8 mouse cellular contexts compared by ENCODE assay signal in the genomic region with DNA sequence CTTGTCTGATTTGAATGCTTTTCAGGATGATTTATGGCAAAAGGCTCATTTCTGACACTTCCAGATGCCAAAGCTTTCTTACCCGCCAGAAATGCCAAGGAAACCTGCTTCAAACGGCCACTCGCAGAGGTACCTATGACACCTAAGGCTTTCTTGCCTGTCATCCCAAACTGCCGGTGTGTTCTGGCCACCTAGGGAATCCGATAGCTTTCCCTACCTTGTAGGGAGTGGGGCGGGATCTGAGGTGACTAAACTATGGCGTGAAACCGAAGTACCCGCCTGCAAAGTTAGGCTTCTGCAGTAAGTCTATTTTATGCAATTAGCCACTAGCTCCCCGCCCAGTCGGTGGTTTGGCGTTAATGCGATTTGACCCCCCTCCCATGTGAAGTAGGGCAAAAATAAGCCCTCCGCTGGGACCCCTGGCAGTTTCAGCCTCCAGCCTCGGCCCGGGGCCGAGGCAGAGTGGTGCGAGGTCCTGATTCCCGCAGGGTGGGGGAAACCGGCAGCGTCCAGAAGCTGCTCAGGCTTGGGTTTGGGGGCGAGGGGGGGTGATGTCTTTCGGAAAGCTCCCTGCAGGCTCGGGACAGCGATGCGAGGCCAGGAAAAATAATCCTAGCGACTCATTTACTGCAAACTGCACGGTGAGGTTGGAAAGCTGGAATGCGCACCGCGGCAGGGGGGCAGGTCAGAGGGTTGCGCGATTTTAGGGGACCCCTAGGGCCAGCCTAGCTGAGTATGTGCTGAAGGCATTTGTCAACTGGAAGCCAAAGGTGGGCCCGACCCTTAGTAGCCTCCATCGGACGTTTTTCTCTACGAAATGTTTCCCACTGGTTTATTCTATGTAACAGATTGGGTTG. TPM values are rescaled to one million over a fixed set of nuclear protein-coding genes. Genes with fewer than 3 reads are reported as not detected.
DNase-seq lines count a peak whose midpoint lies in the region; ATAC-seq and TF ChIP-seq lines count a peak whose summit lies in the region.

No protein-coding gene starts in this region.

- H3K4me2 ChIP-seq in kidney, embryonic 16.5 days (replicated peaks; ENCODE audit: low read depth, low read length) = peak overlapping the region; percentile 42
- peak overlapping the region; percentile 74 for H3K4me2 ChIP-seq in embryonic facial prominence, embryonic 12.5 days (replicated peaks)
- peak overlapping the region; percentile 37; the same call in 1 of the 2 replicates for H3K4me2 ChIP-seq in intestine, postnatal 0 days (replicated peaks; ENCODE audit: low read depth)
- peak overlapping the region; percentile 37 for H3K4me2 ChIP-seq in stomach, embryonic 14.5 days (replicated peaks; ENCODE audit: low read depth, low read length)

- H3K9ac ChIP-seq in kidney, embryonic 16.5 days (replicated peaks; ENCODE audit: low read length) = peak overlapping the region; percentile 22; the same call in 1 of the 2 replicates
- peak overlapping the region; percentile 70 for H3K9ac ChIP-seq in embryonic facial prominence, embryonic 12.5 days
- H3K9ac ChIP-seq in intestine, postnatal 0 days (ENCODE audit: low read depth, low read length) = no peak overlapping the region
- H3K9ac ChIP-seq in stomach, embryonic 14.5 days (replicated peaks; ENCODE audit: low read depth, low read length) = no peak overlapping the region

- 2% methylated on average over 37 of the region's 37 CpGs for WGBS in kidney, embryonic 16.5 days
- under 1% methylated on average over 37 of the region's 37 CpGs for WGBS in embryonic facial prominence, embryonic 12.5 days
- WGBS in intestine, postnatal 0 days = 4% methylated on average over 37 of the region's 37 CpGs
- WGBS in stomach, embryonic 14.5 days = 5% methylated on average over 37 of the region's 37 CpGs

- no peaks in the 10 kb centered on the region for H3K9me3 ChIP-seq in kidney, embryonic 16.5 days (ENCODE audit: low read length)
- no peaks in the 10 kb centered on the region for H3K9me3 ChIP-seq in embryonic facial prominence, embryonic 12.5 days
- no peaks in the 10 kb centered on the region for H3K9me3 ChIP-seq in intestine, postnatal 0 days (ENCODE audit: control insufficient read depth)
- H3K9me3 ChIP-seq in stomach, embryonic 14.5 days (ENCODE audit: control insufficient read depth, low read depth, low read length) = no peaks in the 10 kb centered on the region

- peaks cover 17% of the 10 kb centered on the region for H3K4me1 ChIP-seq in kidney, embryonic 16.5 days (ENCODE audit: insufficient read depth, low read length)
- peaks cover 48% of the 10 kb centered on the region for H3K4me1 ChIP-seq in embryonic facial prominence, embryonic 12.5 days
- no peaks in the 10 kb centered on the region for H3K4me1 ChIP-seq in intestine, postnatal 0 days (replicated peaks; ENCODE audit: control insufficient read depth, insufficient read depth, low read length)
- peaks cover 16% of the 10 kb centered on the region for H3K4me1 ChIP-seq in stomach, embryonic 14.5 days (ENCODE audit: control insufficient read depth, insufficient read depth, low read length)

- H3K36me3 ChIP-seq in kidney, embryonic 16.5 days (ENCODE audit: insufficient read depth, low read length) = no peaks in the 10 kb centered on the region
- no peaks in the 10 kb centered on the region for H3K36me3 ChIP-seq in embryonic facial prominence, embryonic 12.5 days
- no peaks in the 10 kb centered on the region for H3K36me3 ChIP-seq in intestine, postnatal 0 days (ENCODE audit: control insufficient read depth, insufficient read depth)
- H3K36me3 ChIP-seq in stomach, embryonic 14.5 days (ENCODE audit: control insufficient read depth, insufficient read depth, low read length) = no peaks in the 10 kb centered on the region

- peak overlapping the region; percentile 24 for H3K4me3 ChIP-seq in kidney, embryonic 16.5 days (ENCODE audit: low read length)
- H3K4me3 ChIP-seq in embryonic facial prominence, embryonic 12.5 days = peak overlapping the region; percentile 39
- 0 out of 2 replicates have a peak overlapping the region, but pooled peaks have one; percentile 11 for H3K4me3 ChIP-seq in intestine, postnatal 0 days (ENCODE audit: low read depth, low read length)
- H3K4me3 ChIP-seq in stomach, embryonic 14.5 days (ENCODE audit: low read depth, low read length) = peak overlapping the region; percentile 16; the same call in 1 of the 2 replicates

- H3K27me3 ChIP-seq in kidney, embryonic 16.5 days (ENCODE audit: insufficient read depth, low read length) = peaks cover 87% of the 10 kb centered on the region
- no peaks in the 10 kb centered on the region; the same call in 1 of the 2 replicates for H3K27me3 ChIP-seq in embryonic facial prominence, embryonic 12.5 days
- H3K27me3 ChIP-seq in intestine, postnatal 0 days (replicated peaks; ENCODE audit: control insufficient read depth, insufficient read depth, low read length) = peaks cover 59% of the 10 kb centered on the region
- H3K27me3 ChIP-seq in stomach, embryonic 14.5 days (ENCODE audit: control insufficient read depth, insufficient read depth, low read length) = peaks cover 55% of the 10 kb centered on the region

- no peak for TF ChIP-seq CTCF in intestine, postnatal 0 days (IDR thresholded peaks at IDR 0.05; ENCODE audit: low read depth)

- DNase-seq in kidney, postnatal 14 days = no peak
- DNase-seq in cerebellum, adult 9-11 months = no peak
- DNase-seq in layer of hippocampus, adult 9-11 months = no peak

- H3K27ac ChIP-seq in kidney, embryonic 16.5 days (ENCODE audit: low read length) = no peak overlapping the region
- H3K27ac ChIP-seq in embryonic facial prominence, embryonic 12.5 days = peak overlapping the region; percentile 95
- H3K27ac ChIP-seq in intestine, postnatal 0 days (ENCODE audit: low read depth, low read length) = no peak overlapping the region
- no peak overlapping the region for H3K27ac ChIP-seq in stomach, embryonic 14.5 days (ENCODE audit: low read length)

- ATAC-seq in kidney, embryonic 16.5 days (ENCODE audit: low FRiP score, low TSS enrichment) = no peak
- no peak for ATAC-seq in embryonic facial prominence, embryonic 12.5 days (ENCODE audit: insufficient number of reproducible peaks, insufficient read depth, low FRiP score, low TSS enrichment)
- ATAC-seq in intestine, postnatal 0 days = no peak
- ATAC-seq in stomach, embryonic 14.5 days (ENCODE audit: insufficient number of reproducible peaks, insufficient read depth, low FRiP score, low read depth) = no peak
- no peak for ATAC-seq in CD4-positive, CD25-positive, alpha-beta regulatory T cell, adult 4 months

RNA-seq across cellular contexts. Expression of gene Twist1, which starts 10.8 kb away (rescaled TPM):
- 1.4 and 1.8 TPM in 2 replicates for polyA plus RNA-seq in kidney, embryonic 16.5 days (2015; fragmentation: Nextera tagmentation; extraction: Ambion mirVana)
- 79.1 and 85.3 TPM in 2 replicates for polyA plus RNA-seq in embryonic facial prominence, embryonic 12.5 days (2016; fragmentation: Nextera tagmentation; extraction: Ambion mirVana)
- 1.8 and 1.9 TPM in 2 replicates for polyA plus RNA-seq in intestine, postnatal 0 days (2015; fragmentation: Nextera tagmentation; extraction: Ambion mirVana)
- polyA plus RNA-seq in stomach, embryonic 14.5 days (2014; fragmentation: Nextera tagmentation; extraction: Ambion mirVana) = 7.5 and 8.2 TPM in 2 replicates
- polyA plus RNA-seq in CD4-positive, CD25-positive, alpha-beta regulatory T cell, adult 4 months (2017; shearing (Covaris generic)) = not detected

RNA-seq across cellular contexts. Expression of gene Ferd3l, which starts 40.0 kb away (rescaled TPM):
- polyA plus RNA-seq in kidney, embryonic 16.5 days (2015; fragmentation: Nextera tagmentation; extraction: Ambion mirVana) = not detected in 2 replicates
- 0.19 TPM in 1 of 2 replicates, not detected in the other for polyA plus RNA-seq in embryonic facial prominence, embryonic 12.5 days (2016; fragmentation: Nextera tagmentation; extraction: Ambion mirVana)
- not detected in 2 replicates for polyA plus RNA-seq in intestine, postnatal 0 days (2015; fragmentation: Nextera tagmentation; extraction: Ambion mirVana)
- not detected in 2 replicates for polyA plus RNA-seq in stomach, embryonic 14.5 days (2014; fragmentation: Nextera tagmentation; extraction: Ambion mirVana)
- not detected for polyA plus RNA-seq in CD4-positive, CD25-positive, alpha-beta regulatory T cell, adult 4 months (2017; shearing (Covaris generic))

Comparison
In these comparisons a context has a peak if more than half of its experiments do, and no peak if none do; other contexts are left out.
1. H3K9ac ChIP-seq: peak in kidney, embryonic 16.5 days (single experiment) and embryonic facial prominence, embryonic 12.5 days (single experiment); none in intestine, postnatal 0 days (single experiment) and stomach, embryonic 14.5 days (single experiment).
2. Peak in every context shown above with its lines, with median percentiles within 50 percentile points of each other: H3K4me2 ChIP-seq and H3K4me3 ChIP-seq.